Comparison of ENCODE assay signal across 9 mouse cellular contexts in the genomic region with DNA sequence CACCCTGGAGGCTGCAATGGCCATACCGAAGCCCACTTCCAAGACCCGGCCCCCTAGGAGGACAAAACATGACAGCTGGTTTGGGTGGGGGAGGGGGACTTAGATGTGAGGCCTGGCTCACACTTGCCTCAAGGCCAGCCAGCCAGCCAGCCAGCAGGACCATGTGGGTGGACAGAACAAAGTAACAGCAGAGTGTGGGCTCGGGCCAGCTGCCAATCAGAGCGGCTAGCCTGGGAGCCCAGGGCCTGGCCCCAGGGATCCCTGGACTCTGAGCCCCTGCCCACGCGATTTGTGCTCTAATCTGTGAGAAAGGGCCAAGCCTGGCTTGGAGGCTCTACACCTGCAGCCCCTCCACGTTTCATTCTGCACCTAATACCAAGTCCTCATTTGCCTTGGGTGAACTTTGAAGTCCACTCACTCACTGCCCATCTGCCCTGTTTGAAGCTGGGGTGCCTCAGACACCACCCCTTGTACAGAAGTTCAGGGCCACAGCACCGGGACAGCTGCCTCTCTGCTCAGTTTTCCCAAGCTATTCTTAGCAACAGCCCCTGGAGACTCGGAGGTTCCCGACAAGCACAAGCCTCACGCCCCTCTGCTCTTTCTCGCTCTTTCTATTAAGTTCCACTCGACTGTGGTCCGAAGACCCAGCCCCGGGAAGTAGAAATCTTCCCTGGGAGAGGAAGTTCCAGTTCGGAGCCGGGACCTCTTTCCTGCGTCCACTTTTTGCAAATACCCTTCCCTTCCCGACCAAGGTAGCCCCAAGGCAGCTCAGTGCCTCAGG. TPM values are rescaled to one million over a fixed set of nuclear protein-coding genes. Genes with fewer than 3 reads are reported as not detected.
DNase-seq lines count a peak whose midpoint lies in the region; ATAC-seq and TF ChIP-seq lines count a peak whose summit lies in the region.
"Had no signal": no experiment of that assay in that cellular context is flagged by ENCODE, and none has a peak within 500 bp of the region (broad histone marks: within the 10 kb centered on the region; RNA-seq: fewer than 3 reads in every experiment).

No protein-coding gene starts in this region.

- WGBS in thymus, adult 2 months, result 44% methylated on average over 19 of the region's 19 CpGs
- 7% methylated on average over 18 of the region's 19 CpGs for WGBS in embryonic facial prominence, embryonic 14.5 days
- 4% methylated on average over 19 of the region's 19 CpGs for WGBS in heart, embryonic 11.5 days (ENCODE audit: insufficient replicate concordance)
- WGBS in kidney, postnatal 0 days, result 5% methylated on average over 19 of the region's 19 CpGs
- WGBS in liver, embryonic 11.5 days, result 13% methylated on average over 19 of the region's 19 CpGs
- 5% methylated on average over 19 of the region's 19 CpGs for WGBS in neural tube, embryonic 15.5 days

- no peak for DNase-seq in thymus, adult 2 months
- DNase-seq in thymus, postnatal 4 days, result no peak
- peak; percentile 71 for DNase-seq in embryonic facial prominence, embryonic 14.5 days (ENCODE audit: low spot score)
- peak; percentile 51 for DNase-seq in kidney, postnatal 0 days (ENCODE audit: low spot score)
- DNase-seq in liver, embryonic 11.5 days (ENCODE audit: low spot score), result no peak

- H3K27ac ChIP-seq in thymus, adult 2 months (ENCODE audit: control insufficient read depth, insufficient read depth, low read length), result no peak overlapping the region
- H3K27ac ChIP-seq in embryonic facial prominence, embryonic 14.5 days (replicated peaks; ENCODE audit: low read depth, low read length), result peak overlapping the region; percentile 98
- H3K27ac ChIP-seq in heart, embryonic 11.5 days (ENCODE audit: low read depth, low read length), result peak overlapping the region; percentile 98
- H3K27ac ChIP-seq in kidney, postnatal 0 days, result peak overlapping the region; percentile 97
- peak overlapping the region; percentile 99 for H3K27ac ChIP-seq in liver, embryonic 11.5 days (ENCODE audit: low read depth, low read length)
- peak overlapping the region; percentile 88 for H3K27ac ChIP-seq in neural tube, embryonic 15.5 days (replicated peaks)

- TF ChIP-seq POLR2A in thymus, adult 2 months (IDR thresholded peaks at IDR 0.05; ENCODE audit: control insufficient read depth, extremely low read depth, insufficient read depth, low read length, poor library complexity), result no peak

- peaks cover 27% of the 10 kb centered on the region for H3K4me1 ChIP-seq in thymus, adult 2 months (replicated peaks; ENCODE audit: control insufficient read depth, insufficient read depth, low read length)
- peaks cover 21% of the 10 kb centered on the region for H3K4me1 ChIP-seq in embryonic facial prominence, embryonic 14.5 days (ENCODE audit: control insufficient read depth, insufficient read depth, low read length)
- peaks cover 26% of the 10 kb centered on the region for H3K4me1 ChIP-seq in heart, embryonic 11.5 days (ENCODE audit: control insufficient read depth, insufficient read depth, low read length)
- H3K4me1 ChIP-seq in kidney, postnatal 0 days (replicated peaks; ENCODE audit: insufficient read depth, low read length), result peaks cover 15% of the 10 kb centered on the region
- peaks cover 33% of the 10 kb centered on the region for H3K4me1 ChIP-seq in liver, embryonic 11.5 days (replicated peaks; ENCODE audit: control insufficient read depth, insufficient read depth, low read length)
- peaks cover 46% of the 10 kb centered on the region for H3K4me1 ChIP-seq in neural tube, embryonic 15.5 days

- H3K36me3 ChIP-seq in thymus, adult 2 months (ENCODE audit: control insufficient read depth, insufficient read depth, low read length), result peaks cover 22% of the 10 kb centered on the region
- H3K36me3 ChIP-seq in embryonic facial prominence, embryonic 14.5 days (ENCODE audit: control insufficient read depth, insufficient read depth, low read length), result peaks cover 41% of the 10 kb centered on the region
- peaks cover 28% of the 10 kb centered on the region for H3K36me3 ChIP-seq in heart, embryonic 11.5 days (ENCODE audit: control insufficient read depth, insufficient read depth, low read length)
- H3K36me3 ChIP-seq in kidney, postnatal 0 days (ENCODE audit: insufficient read depth, low read length), result peaks cover 30% of the 10 kb centered on the region
- peaks cover 24% of the 10 kb centered on the region for H3K36me3 ChIP-seq in liver, embryonic 11.5 days (ENCODE audit: control insufficient read depth, insufficient read depth, low read length)
- peaks cover 34% of the 10 kb centered on the region for H3K36me3 ChIP-seq in neural tube, embryonic 15.5 days

- peak overlapping the region; percentile 69 for H3K9ac ChIP-seq in embryonic facial prominence, embryonic 14.5 days (ENCODE audit: low read depth, low read length)
- peak overlapping the region; percentile 79 for H3K9ac ChIP-seq in heart, embryonic 11.5 days (ENCODE audit: low read depth, low read length)
- peak overlapping the region; percentile 64 for H3K9ac ChIP-seq in kidney, postnatal 0 days (ENCODE audit: low read depth, low read length)
- H3K9ac ChIP-seq in liver, embryonic 11.5 days (ENCODE audit: low read depth, low read length), result peak overlapping the region; percentile 63
- peak overlapping the region; percentile 59 for H3K9ac ChIP-seq in neural tube, embryonic 15.5 days (replicated peaks)

- no peaks in the 10 kb centered on the region for H3K9me3 ChIP-seq in embryonic facial prominence, embryonic 14.5 days (ENCODE audit: control insufficient read depth, low read length)
- H3K9me3 ChIP-seq in heart, embryonic 11.5 days (replicated peaks; ENCODE audit: control insufficient read depth, low read length), result no peaks in the 10 kb centered on the region
- H3K9me3 ChIP-seq in kidney, postnatal 0 days (replicated peaks; ENCODE audit: low read length), result no peaks in the 10 kb centered on the region
- no peaks in the 10 kb centered on the region for H3K9me3 ChIP-seq in liver, embryonic 11.5 days (ENCODE audit: control insufficient read depth, low read length)
- H3K9me3 ChIP-seq in neural tube, embryonic 15.5 days (replicated peaks), result no peaks in the 10 kb centered on the region

- H3K27me3 ChIP-seq in thymus, adult 2 months (ENCODE audit: control insufficient read depth, insufficient read depth, low read length), result no peaks in the 10 kb centered on the region
- H3K27me3 ChIP-seq in embryonic facial prominence, embryonic 14.5 days (replicated peaks; ENCODE audit: control insufficient read depth, insufficient read depth, low read length), result no peaks in the 10 kb centered on the region
- H3K27me3 ChIP-seq in heart, embryonic 11.5 days (ENCODE audit: control insufficient read depth, insufficient read depth, low read length), result no peaks in the 10 kb centered on the region
- H3K27me3 ChIP-seq in kidney, postnatal 0 days (ENCODE audit: insufficient read depth, low read length), result no peaks in the 10 kb centered on the region
- H3K27me3 ChIP-seq in liver, embryonic 11.5 days (replicated peaks; ENCODE audit: control insufficient read depth, insufficient read depth, low read length), result no peaks in the 10 kb centered on the region
- H3K27me3 ChIP-seq in neural tube, embryonic 15.5 days (replicated peaks), result no peaks in the 10 kb centered on the region
- H3K27me3 ChIP-seq: Patski had no signal

- H3K4me3 ChIP-seq in thymus, adult 2 months (ENCODE audit: control insufficient read depth, insufficient read depth, low read length), result peak overlapping the region; percentile 44
- peak overlapping the region; percentile 58 for H3K4me3 ChIP-seq in embryonic facial prominence, embryonic 14.5 days (ENCODE audit: low read depth, low read length)
- H3K4me3 ChIP-seq in heart, embryonic 11.5 days (ENCODE audit: low read depth, low read length), result peak overlapping the region; percentile 58
- H3K4me3 ChIP-seq in kidney, postnatal 0 days (replicated peaks; ENCODE audit: low read depth, low read length), result peak overlapping the region; percentile 43
- H3K4me3 ChIP-seq in liver, embryonic 11.5 days (ENCODE audit: low read depth, low read length), result peak overlapping the region; percentile 61
- peak overlapping the region; percentile 51 for H3K4me3 ChIP-seq in neural tube, embryonic 15.5 days (replicated peaks)

- ATAC-seq in embryonic facial prominence, embryonic 14.5 days (ENCODE audit: low read depth), result no peak
- no peak for ATAC-seq in heart, embryonic 11.5 days (replicated peaks; ENCODE audit: insufficient number of reproducible peaks, low FRiP score, low TSS enrichment)
- no peak for ATAC-seq in kidney, postnatal 0 days (replicated peaks; ENCODE audit: low FRiP score, low read depth)
- ATAC-seq in liver, embryonic 11.5 days (replicated peaks; ENCODE audit: low FRiP score), result no peak
- no peak for ATAC-seq in neural tube, embryonic 15.5 days (ENCODE audit: low FRiP score)
- no peak for ATAC-seq in erythroid progenitor cell, adult 5-6 weeks (replicated peaks; ENCODE audit: low FRiP score, poor library complexity, severe bottlenecking)

- H3K4me2 ChIP-seq in embryonic facial prominence, embryonic 14.5 days (ENCODE audit: low read depth, low read length), result peak overlapping the region; percentile 97
- peak overlapping the region; percentile 95 for H3K4me2 ChIP-seq in heart, embryonic 11.5 days
- H3K4me2 ChIP-seq in kidney, postnatal 0 days (ENCODE audit: low read length), result peak overlapping the region; percentile 81
- peak overlapping the region; percentile 99 for H3K4me2 ChIP-seq in liver, embryonic 11.5 days
- peak overlapping the region; percentile 91 for H3K4me2 ChIP-seq in neural tube, embryonic 15.5 days

- TF ChIP-seq CTCF in thymus, adult 2 months (IDR thresholded peaks at IDR 0.05; ENCODE audit: borderline replicate concordance, control insufficient read depth, extremely low read depth, insufficient read depth, low read length, poor library complexity), result no peak
- no peak for TF ChIP-seq CTCF in kidney, postnatal 0 days (IDR thresholded peaks at IDR 0.05; ENCODE audit: low read depth)

RNA-seq across cellular contexts. Expression of gene Gamt, which starts 0.8 kb away (rescaled TPM):
- polyA plus RNA-seq in thymus, adult 2 months (2012; rRNA removed), result 6.0 and 6.4 TPM in 2 replicates
- polyA plus RNA-seq in embryonic facial prominence, embryonic 14.5 days (2014; fragmentation: Nextera tagmentation; extraction: Ambion mirVana), result 124 and 139 TPM in 2 replicates
- 57.2 and 59.0 TPM in 2 replicates for polyA plus RNA-seq in heart, embryonic 11.5 days (2014; fragmentation: Nextera tagmentation; extraction: Ambion mirVana)
- 25.5 and 26.0 TPM in 2 replicates for polyA plus RNA-seq in kidney, postnatal 0 days (2015; fragmentation: Nextera tagmentation; extraction: Ambion mirVana)
- 49.0 and 49.7 TPM in 2 replicates for polyA plus RNA-seq in liver, embryonic 11.5 days (2014; fragmentation: Nextera tagmentation; extraction: Ambion mirVana)
- polyA plus RNA-seq in neural tube, embryonic 15.5 days (2015; fragmentation: Nextera tagmentation; extraction: Ambion mirVana), result 27.9 and 34.6 TPM in 2 replicates
- 1.4 TPM in 1 of 2 replicates, not detected in the other for total RNA-seq in erythroid progenitor cell, adult 5-6 weeks (2015; ENCODE audit: low replicate concordance)
- not detected in 2 replicates for total RNA-seq in erythroid progenitor cell, adult 5-6 weeks (2017; ENCODE audit: low replicate concordance)

RNA-seq across cellular contexts. Expression of gene Dazap1, which starts 1.2 kb away (rescaled TPM):
- 134 and 166 TPM in 2 replicates for polyA plus RNA-seq in thymus, adult 2 months (2012; rRNA removed)
- 42.3 and 43.5 TPM in 2 replicates for polyA plus RNA-seq in embryonic facial prominence, embryonic 14.5 days (2014; fragmentation: Nextera tagmentation; extraction: Ambion mirVana)
- polyA plus RNA-seq in heart, embryonic 11.5 days (2014; fragmentation: Nextera tagmentation; extraction: Ambion mirVana), result 28.4 and 29.9 TPM in 2 replicates
- 43.7 and 44.6 TPM in 2 replicates for polyA plus RNA-seq in kidney, postnatal 0 days (2015; fragmentation: Nextera tagmentation; extraction: Ambion mirVana)
- 49.2 and 55.0 TPM in 2 replicates for polyA plus RNA-seq in liver, embryonic 11.5 days (2014; fragmentation: Nextera tagmentation; extraction: Ambion mirVana)
- polyA plus RNA-seq in neural tube, embryonic 15.5 days (2015; fragmentation: Nextera tagmentation; extraction: Ambion mirVana), result 48.6 and 50.4 TPM in 2 replicates
- 35.6 and 83.6 TPM in 2 replicates for total RNA-seq in erythroid progenitor cell, adult 5-6 weeks (2015; ENCODE audit: low replicate concordance)
- total RNA-seq in erythroid progenitor cell, adult 5-6 weeks (2017; ENCODE audit: low replicate concordance), result 72.0 and 102 TPM in 2 replicates

RNA-seq across cellular contexts. Expression of gene Ndufs7, which starts 11.1 kb away (rescaled TPM):
- 531 and 647 TPM in 2 replicates for polyA plus RNA-seq in thymus, adult 2 months (2012; rRNA removed)
- polyA plus RNA-seq in embryonic facial prominence, embryonic 14.5 days (2014; fragmentation: Nextera tagmentation; extraction: Ambion mirVana), result 360 and 370 TPM in 2 replicates
- polyA plus RNA-seq in heart, embryonic 11.5 days (2014; fragmentation: Nextera tagmentation; extraction: Ambion mirVana), result 499 and 501 TPM in 2 replicates
- 537 and 556 TPM in 2 replicates for polyA plus RNA-seq in kidney, postnatal 0 days (2015; fragmentation: Nextera tagmentation; extraction: Ambion mirVana)
- 401 and 427 TPM in 2 replicates for polyA plus RNA-seq in liver, embryonic 11.5 days (2014; fragmentation: Nextera tagmentation; extraction: Ambion mirVana)
- 353 and 368 TPM in 2 replicates for polyA plus RNA-seq in neural tube, embryonic 15.5 days (2015; fragmentation: Nextera tagmentation; extraction: Ambion mirVana)
- 87.6 and 109 TPM in 2 replicates for total RNA-seq in erythroid progenitor cell, adult 5-6 weeks (2015; ENCODE audit: low replicate concordance)
- 43.9 and 66.0 TPM in 2 replicates for total RNA-seq in erythroid progenitor cell, adult 5-6 weeks (2017; ENCODE audit: low replicate concordance)

RNA-seq across cellular contexts. Expression of gene Rps15, which starts 32.2 kb away (rescaled TPM):
- polyA plus RNA-seq in thymus, adult 2 months (2012; rRNA removed), result 2,172 and 2,371 TPM in 2 replicates
- polyA plus RNA-seq in embryonic facial prominence, embryonic 14.5 days (2014; fragmentation: Nextera tagmentation; extraction: Ambion mirVana), result 1,047 and 1,145 TPM in 2 replicates
- polyA plus RNA-seq in heart, embryonic 11.5 days (2014; fragmentation: Nextera tagmentation; extraction: Ambion mirVana), result 702 and 828 TPM in 2 replicates
- 974 and 1,069 TPM in 2 replicates for polyA plus RNA-seq in kidney, postnatal 0 days (2015; fragmentation: Nextera tagmentation; extraction: Ambion mirVana)
- polyA plus RNA-seq in liver, embryonic 11.5 days (2014; fragmentation: Nextera tagmentation; extraction: Ambion mirVana), result 1,270 and 1,408 TPM in 2 replicates
- 544 and 638 TPM in 2 replicates for polyA plus RNA-seq in neural tube, embryonic 15.5 days (2015; fragmentation: Nextera tagmentation; extraction: Ambion mirVana)
- total RNA-seq in erythroid progenitor cell, adult 5-6 weeks (2015; ENCODE audit: low replicate concordance), result 689 and 862 TPM in 2 replicates
- 557 and 668 TPM in 2 replicates for total RNA-seq in erythroid progenitor cell, adult 5-6 weeks (2017; ENCODE audit: low replicate concordance)

RNA-seq across cellular contexts. Expression of gene Mum1, which starts 33.8 kb away (rescaled TPM):
- polyA plus RNA-seq in thymus, adult 2 months (2012; rRNA removed), result 111 and 113 TPM in 2 replicates
- polyA plus RNA-seq in embryonic facial prominence, embryonic 14.5 days (2014; fragmentation: Nextera tagmentation; extraction: Ambion mirVana), result 50.8 and 52.1 TPM in 2 replicates
- 34.6 and 38.2 TPM in 2 replicates for polyA plus RNA-seq in heart, embryonic 11.5 days (2014; fragmentation: Nextera tagmentation; extraction: Ambion mirVana)
- 44.2 and 52.7 TPM in 2 replicates for polyA plus RNA-seq in kidney, postnatal 0 days (2015; fragmentation: Nextera tagmentation; extraction: Ambion mirVana)
- polyA plus RNA-seq in liver, embryonic 11.5 days (2014; fragmentation: Nextera tagmentation; extraction: Ambion mirVana), result 67.7 and 71.0 TPM in 2 replicates
- 46.8 and 49.6 TPM in 2 replicates for polyA plus RNA-seq in neural tube, embryonic 15.5 days (2015; fragmentation: Nextera tagmentation; extraction: Ambion mirVana)
- 26.3 and 59.5 TPM in 2 replicates for total RNA-seq in erythroid progenitor cell, adult 5-6 weeks (2015; ENCODE audit: low replicate concordance)
- 65.3 and 74.2 TPM in 2 replicates for total RNA-seq in erythroid progenitor cell, adult 5-6 weeks (2017; ENCODE audit: low replicate concordance)

Comparison
In these comparisons a context has a peak if more than half of its experiments do, and no peak if none do; other contexts are left out.
1. DNase-seq: peak in embryonic facial prominence, embryonic 14.5 days (single experiment) and kidney, postnatal 0 days (single experiment); none in thymus, adult 2 months (single experiment), thymus, postnatal 4 days (single experiment) and liver, embryonic 11.5 days (single experiment).
2. Peak in every context shown above with its lines, with median percentiles within 50 percentile points of each other: H3K4me3 ChIP-seq, H3K4me2 ChIP-seq and H3K9ac ChIP-seq.